Mouse (Mus musculus): ENCODE measurements around the gene Cfdp1. TPM values are rescaled to one million over a fixed set of nuclear protein-coding genes. Genes with fewer than 3 reads are reported as not detected.

The Cfdp1 gene
- polyA plus RNA-seq, 1 experiment from 2014 or later: 48.9 TPM

GRCm38 (mm10) chr8:111775766-111776165 lies 78.3 kb downstream of the Cfdp1 start:
- Histone ChIP-seq H3K4me2 (ENCODE audit: low read depth, low read length) (no peak overlapping the region), H3K27me3 (ENCODE audit: insufficient read depth, low read length) (no peaks in the 10 kb centered on the region), H3K4me3 (ENCODE audit: low read depth, low read length) (no peak overlapping the region), H3K27ac (ENCODE audit: low read depth) (no peak overlapping the region), H3K4me1 (ENCODE audit: insufficient read depth) (peaks cover 13% of the 10 kb centered on the region), H3K9me3 (ENCODE audit: low read length) (no peaks in the 10 kb centered on the region), H3K9ac (replicated peaks) (no peak overlapping the region), H3K36me3 (replicated peaks; ENCODE audit: insufficient read depth, low read length) (peaks cover 10% of the 10 kb centered on the region; the same call in 1 of the 2 replicates)
- 83% methylated on average over 6 of the region's 6 CpGs for WGBS (ENCODE audit: insufficient replicate concordance)
- no peak for DNase-seq
- TF ChIP-seq CTCF (IDR thresholded peaks at IDR 0.05; ENCODE audit: low read depth) (no peak), EP300 (IDR thresholded peaks at IDR 0.05; ENCODE audit: low read depth) (no peak)
- ATAC-seq: no peak

- no peak overlapping the region for H3K4me2 ChIP-seq (ENCODE audit: low read depth, low read length)
- DNase-seq (no peak), ATAC-seq (no peak)
- 87% methylated on average over 5 of the region's 5 CpGs for WGBS (ENCODE audit: insufficient replicate concordance)
- peaks cover 12% of the 10 kb centered on the region; the same call in 1 of the 2 replicates for H3K36me3 ChIP-seq (replicated peaks; ENCODE audit: insufficient read depth, low read length)
- H3K4me1 ChIP-seq (ENCODE audit: insufficient read depth): no peaks in the 10 kb centered on the region
- TF ChIP-seq EP300 (IDR thresholded peaks at IDR 0.05; ENCODE audit: low read depth) (no peak), CTCF (IDR thresholded peaks at IDR 0.05; ENCODE audit: low read depth) (no peak)
- H3K27ac ChIP-seq (ENCODE audit: low read depth): no peak overlapping the region
- no peaks in the 10 kb centered on the region for H3K27me3 ChIP-seq (ENCODE audit: insufficient read depth, low read length)
- no peak overlapping the region for H3K4me3 ChIP-seq (ENCODE audit: low read depth, low read length)
- no peaks in the 10 kb centered on the region for H3K9me3 ChIP-seq (ENCODE audit: low read length)
- H3K9ac ChIP-seq (replicated peaks): no peak overlapping the region
These were observed 80.6 kb downstream of the Cfdp1 start for GRCm38 (mm10) chr8:111773476-111773875.

- Histone ChIP-seq H3K27me3 (ENCODE audit: insufficient read depth, low read length) (no peaks in the 10 kb centered on the region), H3K27ac (ENCODE audit: low read depth) (no peak overlapping the region), H3K9me3 (ENCODE audit: low read length) (no peaks in the 10 kb centered on the region), H3K9ac (replicated peaks) (no peak overlapping the region), H3K4me1 (ENCODE audit: insufficient read depth) (no peaks in the 10 kb centered on the region), H3K4me2 (ENCODE audit: low read depth, low read length) (no peak overlapping the region), H3K36me3 (replicated peaks; ENCODE audit: insufficient read depth, low read length) (peaks cover 12% of the 10 kb centered on the region; the same call in 1 of the 2 replicates), H3K4me3 (ENCODE audit: low read depth, low read length) (no peak overlapping the region)
- WGBS (ENCODE audit: insufficient replicate concordance): 82% methylated on average over 7 of the region's 7 CpGs
- no peak for TF ChIP-seq CTCF (IDR thresholded peaks at IDR 0.05; ENCODE audit: low read depth)
- no peak for TF ChIP-seq EP300 (IDR thresholded peaks at IDR 0.05; ENCODE audit: low read depth)
- ATAC-seq (no peak), DNase-seq (no peak)
These were observed 81.0 kb downstream of the Cfdp1 start for GRCm38 (mm10) chr8:111773057-111773456.

- WGBS (ENCODE audit: insufficient replicate concordance): 88% methylated on average over 9 of the region's 9 CpGs
- peaks cover 17% of the 10 kb centered on the region; the same call in 1 of the 2 replicates for H3K36me3 ChIP-seq (replicated peaks; ENCODE audit: insufficient read depth, low read length)
- H3K4me3 ChIP-seq (ENCODE audit: low read depth, low read length): no peak overlapping the region
- DNase-seq (no peak), ATAC-seq (no peak)
- H3K27me3 ChIP-seq (ENCODE audit: insufficient read depth, low read length): no peaks in the 10 kb centered on the region
- no peaks in the 10 kb centered on the region for H3K9me3 ChIP-seq (ENCODE audit: low read length)
- no peak overlapping the region for H3K9ac ChIP-seq (replicated peaks)
- H3K27ac ChIP-seq (ENCODE audit: low read depth): no peak overlapping the region
- no peak overlapping the region for H3K4me2 ChIP-seq (ENCODE audit: low read depth, low read length)
- TF ChIP-seq CTCF (IDR thresholded peaks at IDR 0.05; ENCODE audit: low read depth) (no peak), EP300 (IDR thresholded peaks at IDR 0.05; ENCODE audit: low read depth) (no peak)
- H3K4me1 ChIP-seq (ENCODE audit: insufficient read depth): no peaks in the 10 kb centered on the region
These were observed 82.0 kb downstream of the Cfdp1 start for GRCm38 (mm10) chr8:111772083-111772482.

GRCm38 (mm10) chr8:111771625-111772020 lies 82.5 kb downstream of the Cfdp1 start:
- WGBS (ENCODE audit: insufficient replicate concordance): 84% methylated on average over 6 of the region's 6 CpGs
- Histone ChIP-seq H3K9me3 (ENCODE audit: low read length) (no peaks in the 10 kb centered on the region), H3K4me3 (ENCODE audit: low read depth, low read length) (no peak overlapping the region), H3K27ac (ENCODE audit: low read depth) (no peak overlapping the region), H3K9ac (replicated peaks) (no peak overlapping the region), H3K36me3 (replicated peaks; ENCODE audit: insufficient read depth, low read length) (peaks cover 17% of the 10 kb centered on the region; the same call in 1 of the 2 replicates), H3K4me2 (ENCODE audit: low read depth, low read length) (no peak overlapping the region), H3K27me3 (ENCODE audit: insufficient read depth, low read length) (no peaks in the 10 kb centered on the region), H3K4me1 (ENCODE audit: insufficient read depth) (no peaks in the 10 kb centered on the region)
- no peak for ATAC-seq
- TF ChIP-seq EP300 (IDR thresholded peaks at IDR 0.05; ENCODE audit: low read depth) (no peak), CTCF (IDR thresholded peaks at IDR 0.05; ENCODE audit: low read depth) (no peak)
- no peak for DNase-seq

GRCm38 (mm10) chr8:111770958-111771624 lies 83.0 kb downstream of the Cfdp1 start:
- Histone ChIP-seq H3K4me3 (ENCODE audit: low read depth, low read length) (no peak overlapping the region), H3K9ac (replicated peaks) (no peak overlapping the region), H3K27me3 (ENCODE audit: insufficient read depth, low read length) (no peaks in the 10 kb centered on the region), H3K27ac (ENCODE audit: low read depth) (no peak overlapping the region), H3K4me2 (ENCODE audit: low read depth, low read length) (no peak overlapping the region), H3K4me1 (ENCODE audit: insufficient read depth) (no peaks in the 10 kb centered on the region), H3K9me3 (ENCODE audit: low read length) (no peaks in the 10 kb centered on the region), H3K36me3 (replicated peaks; ENCODE audit: insufficient read depth, low read length) (peaks cover 17% of the 10 kb centered on the region; the same call in 1 of the 2 replicates)
- TF ChIP-seq CTCF (IDR thresholded peaks at IDR 0.05; ENCODE audit: low read depth) (no peak), EP300 (IDR thresholded peaks at IDR 0.05; ENCODE audit: low read depth) (no peak)
- no peak for DNase-seq
- 80% methylated on average over 5 of the region's 5 CpGs for WGBS (ENCODE audit: insufficient replicate concordance)
- ATAC-seq: no peak

Measured in liver, postnatal 0 days (tissue).